Mouse (Mus musculus): ENCODE measurements around the gene Lhfpl4. TPM values are rescaled to one million over a fixed set of nuclear protein-coding genes. Genes with fewer than 3 reads are reported as not detected.

Gene Lhfpl4
- 0.54 TPM for polyA plus RNA-seq (2017; shearing (Covaris generic))

DNA sequence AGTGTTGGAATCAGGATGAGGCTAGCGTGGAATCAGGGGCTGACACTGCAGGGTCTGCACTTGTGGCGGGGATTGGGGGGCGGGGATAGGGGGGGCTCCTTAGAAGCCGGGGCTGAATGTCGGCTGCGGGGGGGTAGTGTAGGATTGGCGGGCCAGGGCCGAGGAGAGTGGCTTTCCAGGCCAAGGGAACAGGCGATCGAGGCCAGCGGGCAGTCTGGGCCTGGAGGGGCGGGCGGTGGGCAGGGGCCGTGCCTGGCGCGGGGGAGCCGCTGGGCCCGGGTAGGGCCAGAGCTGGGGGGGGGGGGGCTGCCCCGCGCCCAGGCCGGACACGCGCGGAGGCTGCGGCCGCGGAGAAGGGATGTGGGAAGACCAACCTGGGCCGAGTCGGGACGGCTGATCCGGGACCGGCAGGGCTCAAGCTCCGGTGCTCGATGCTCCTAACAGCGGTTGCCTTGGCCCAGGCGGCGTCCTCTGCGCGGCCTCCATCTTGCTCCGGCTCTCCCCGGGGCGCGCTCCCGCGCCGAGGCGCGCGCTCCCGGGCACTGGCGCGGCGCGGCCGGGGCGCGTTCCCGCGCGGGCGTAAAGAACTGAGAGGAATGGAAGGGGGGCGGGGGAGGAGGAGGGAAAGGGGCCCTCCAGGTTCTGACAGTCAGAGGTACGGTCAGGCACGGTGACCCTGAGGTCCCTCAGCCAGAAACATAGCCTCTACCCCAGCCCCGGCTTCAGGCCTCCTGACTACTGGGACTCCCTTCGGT, at the start of gene Lhfpl4:
Gene Lhfpl4, minus strand, starts transcription at position 544 of the 755 bp plus-strand sequence.

DNA sequence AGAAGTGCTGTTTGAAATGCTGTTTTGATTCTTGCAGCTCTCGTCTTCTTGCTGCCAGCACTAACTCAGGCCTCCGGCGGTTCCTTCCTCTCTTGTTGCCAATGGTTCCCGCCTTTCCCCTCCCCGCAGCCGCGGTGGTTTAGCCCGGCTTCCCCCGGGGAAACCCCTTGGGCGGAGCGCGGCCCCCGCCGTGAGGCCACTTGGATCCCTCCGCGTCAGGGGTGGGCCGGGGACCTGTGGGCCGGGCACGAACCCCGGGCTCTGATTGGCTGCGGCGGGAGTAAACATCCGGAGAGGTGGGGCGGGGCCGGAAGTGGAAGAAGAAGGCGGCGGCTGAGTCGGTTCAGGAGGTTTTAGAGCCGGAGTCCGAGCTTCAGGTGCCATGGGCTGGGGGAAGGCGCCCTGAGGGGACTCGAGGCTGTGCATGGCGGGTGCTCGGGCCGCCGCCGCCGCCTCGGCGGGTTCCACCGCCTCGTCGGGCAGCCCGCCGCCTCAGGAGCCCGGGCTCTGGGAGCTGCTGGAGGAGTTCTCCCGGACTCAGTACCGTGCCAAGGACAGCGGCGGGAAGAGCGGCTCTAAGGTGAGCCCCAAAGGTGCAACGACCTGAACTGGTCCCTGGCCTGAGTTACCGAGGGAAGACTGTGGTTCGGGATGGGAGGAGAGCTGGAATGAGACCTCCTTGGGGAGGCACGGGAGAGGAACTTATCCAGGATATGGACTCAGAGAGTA, 42.5 kb upstream of the Lhfpl4 start, which contains the start of gene Mtmr14:
Gene Mtmr14, plus strand, starts transcription at position 302 of the 729 bp plus-strand sequence.

Other genes starting within 250 kb of the Lhfpl4 start
- 0.67 TPM for gene Srgap3, start 248.1 kb downstream of the Lhfpl4 start, polyA plus RNA-seq (2017; shearing (Covaris generic))
- 92.9 TPM for gene Thumpd3, start 149.2 kb downstream of the Lhfpl4 start, polyA plus RNA-seq (2017; shearing (Covaris generic))
- gene Setd5, start 118.0 kb downstream of the Lhfpl4 start, polyA plus RNA-seq (2017; shearing (Covaris generic)) = 53.3 TPM
- 54.9 TPM for gene Mtmr14, start 42.5 kb upstream of the Lhfpl4 start, polyA plus RNA-seq (2017; shearing (Covaris generic))
- gene Cpne9, start 86.9 kb upstream of the Lhfpl4 start, polyA plus RNA-seq (2017; shearing (Covaris generic)) = not detected
- gene Brpf1, start 111.8 kb upstream of the Lhfpl4 start, polyA plus RNA-seq (2017; shearing (Covaris generic)) = 53.3 TPM
- gene Ogg1, start 131.6 kb upstream of the Lhfpl4 start, polyA plus RNA-seq (2017; shearing (Covaris generic)) = 13.0 TPM
- gene Camk1, start 148.6 kb upstream of the Lhfpl4 start, polyA plus RNA-seq (2017; shearing (Covaris generic)) = 3.5 TPM
- 59.9 TPM for gene Tada3, start 182.5 kb upstream of the Lhfpl4 start, polyA plus RNA-seq (2017; shearing (Covaris generic))
- gene Arpc4, start 182.7 kb upstream of the Lhfpl4 start, polyA plus RNA-seq (2017; shearing (Covaris generic)) = 533 TPM
- gene Ttll3, start 193.9 kb upstream of the Lhfpl4 start, polyA plus RNA-seq (2017; shearing (Covaris generic)) = 18.7 TPM
- 12.6 TPM for gene Rpusd3, start 224.0 kb upstream of the Lhfpl4 start, polyA plus RNA-seq (2017; shearing (Covaris generic))
- not detected for gene Cidec, start 240.4 kb upstream of the Lhfpl4 start, polyA plus RNA-seq (2017; shearing (Covaris generic))
- gene Jagn1, start 247.2 kb upstream of the Lhfpl4 start, polyA plus RNA-seq (2017; shearing (Covaris generic)) = 48.4 TPM